Mouse (Mus musculus): ENCODE results near the gene Spock3.

- no peak for TF ChIP-seq CTCF (IDR thresholded peaks at IDR 0.05; ENCODE audit: extremely low read depth, insufficient read depth, insufficient read length, insufficient replicate concordance)
- no peak for TF ChIP-seq POLR2A (IDR thresholded peaks at IDR 0.05; ENCODE audit: low read depth, low read length)
Measured at GRCm38 (mm10) chr8:63397659-63398058, 446.9 kb downstream of the Spock3 start.
